Mouse (Mus musculus) heart, postnatal 0 days (tissue): ENCODE results near the gene Olfr272.

Experiments
- CTCF ChIP-seq: IDR thresholded peaks from 2 replicates; pipeline ENCODE4 v1.5.1; 2016; ENCODE audit warnings: antibody characterized with exemption, control low read depth, low read depth
- EP300 ChIP-seq: IDR thresholded peaks from 2 replicates; pipeline ENCODE4 v1.6.1; 2016; ENCODE audit warnings: antibody characterized with exemption, low read depth

DNA sequence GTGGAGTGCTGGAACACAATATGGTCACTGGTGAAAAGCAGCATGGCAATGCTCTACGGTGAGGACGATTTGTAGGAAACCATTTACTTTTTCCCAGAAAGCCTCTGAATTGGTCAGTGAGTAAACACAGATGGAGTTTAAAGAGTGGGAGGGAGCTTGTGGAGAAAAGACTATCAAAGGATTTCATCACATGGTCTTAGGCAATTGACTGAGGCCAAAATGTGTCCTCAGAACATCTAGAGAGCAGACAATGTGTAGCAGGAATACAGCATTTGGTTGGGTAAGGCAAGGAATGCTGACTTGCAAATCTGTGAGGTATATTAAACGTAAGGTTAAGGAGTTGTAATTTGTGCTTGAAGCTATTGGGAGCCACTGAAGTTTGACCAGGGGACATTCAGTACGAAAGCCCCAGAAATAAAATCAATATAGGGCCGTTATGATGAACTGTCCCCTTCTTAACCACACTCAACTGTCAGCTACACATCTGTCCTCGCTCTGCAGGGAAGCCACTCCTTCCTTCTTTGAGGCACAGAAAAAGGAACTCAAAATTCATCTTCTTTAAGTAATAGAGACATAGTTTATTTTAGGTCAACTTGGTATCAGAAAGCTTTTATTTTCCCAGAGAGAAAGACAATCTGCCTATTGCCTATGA is 2.2 kb downstream of the Olfr272 start:
- no peak for TF ChIP-seq CTCF
- no peak for TF ChIP-seq EP300
